Mouse (Mus musculus): ENCODE measurements around the gene Zfp59. TPM values are rescaled to one million over a fixed set of nuclear protein-coding genes. Genes with fewer than 3 reads are reported as not detected.
A peak's percentile ranks its signal among the peaks of the same experiment; 100 is the strongest.
"Not testable (repeated sequence)": the region's sequence is repeated elsewhere in the genome, so short reads cannot be mapped to it uniquely, and the experiment has no call there.

Zfp59 gene
- polyA plus RNA-seq, 1 experiment: 0.39 TPM

DNA sequence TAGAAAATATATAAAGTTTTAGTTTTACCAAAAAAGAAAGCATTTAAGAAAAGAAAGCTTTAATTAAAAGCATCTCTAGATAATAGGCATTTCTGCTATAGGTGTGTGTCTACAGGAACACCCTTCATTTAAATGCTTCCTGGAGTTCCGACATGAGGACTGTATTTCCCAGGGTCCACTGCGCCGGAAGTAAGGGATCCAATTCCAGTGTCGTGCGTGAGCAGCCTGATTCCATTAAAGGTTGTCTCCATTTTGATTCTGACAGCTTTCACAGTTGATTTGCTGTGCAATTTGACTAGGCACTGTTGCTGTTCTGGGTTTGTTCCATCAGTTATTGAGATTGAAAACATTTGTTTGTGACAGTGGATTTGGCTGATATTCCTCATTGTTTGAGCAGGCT lies 35.4 kb upstream of the Zfp59 start:
- H3K4me1 ChIP-seq (ENCODE audit: control insufficient read depth, insufficient read depth, insufficient read length): no peaks in the 10 kb centered on the region; the same call in 1 of the 2 replicates
- DNase-seq (ENCODE audit: low read depth in 1 of 2, low spot score in 2 of 2): no peak
- H3K27ac ChIP-seq (ENCODE audit: insufficient read depth, low read length): no peak overlapping the region
- no peak for TF ChIP-seq CTCF (IDR thresholded peaks at IDR 0.05; ENCODE audit: extremely low read depth, insufficient read depth, insufficient read length, insufficient replicate concordance)
- TF ChIP-seq POLR2A (IDR thresholded peaks at IDR 0.05; ENCODE audit: low read depth, low read length): no peak
- H3K27me3 ChIP-seq (ENCODE audit: control insufficient read depth, insufficient read depth, low read length): no peaks in the 10 kb centered on the region
- H3K36me3 ChIP-seq (ENCODE audit: control insufficient read depth, insufficient read depth, low read length): no peaks in the 10 kb centered on the region
- no peak overlapping the region for H3K4me3 ChIP-seq (ENCODE audit: extremely low read depth, insufficient read depth, insufficient read length)
- 92% methylated on average over 5 of the region's 5 CpGs for WGBS

GRCm38 (mm10) chr7:27804297-27805030 lies 33.9 kb upstream of the Zfp59 start:
- Histone ChIP-seq H3K36me3 (ENCODE audit: control insufficient read depth, insufficient read depth, low read length) (peaks cover 5% of the 10 kb centered on the region), H3K27ac (ENCODE audit: insufficient read depth, low read length) (peak overlapping the region; percentile 56), H3K4me1 (ENCODE audit: control insufficient read depth, insufficient read depth, insufficient read length) (no peaks in the 10 kb centered on the region; the same call in 1 of the 2 replicates), H3K4me3 (ENCODE audit: extremely low read depth, insufficient read depth, insufficient read length) (peak overlapping the region; percentile 84), H3K27me3 (ENCODE audit: control insufficient read depth, insufficient read depth, low read length) (no peaks in the 10 kb centered on the region)
- DNase-seq (ENCODE audit: low read depth in 1 of 2, low spot score in 2 of 2): peak; percentile 28 to 74
- TF ChIP-seq CTCF (IDR thresholded peaks at IDR 0.05; ENCODE audit: extremely low read depth, insufficient read depth, insufficient read length, insufficient replicate concordance): no peak
- TF ChIP-seq POLR2A (IDR thresholded peaks at IDR 0.05; ENCODE audit: low read depth, low read length): peak; percentile 59
- 1% methylated on average over 25 of the region's 25 CpGs for WGBS

GRCm38 (mm10) chr7:27806896-27807295 lies 31.5 kb upstream of the Zfp59 start, which contains the start of gene Zfp626:
Gene Zfp626, plus strand, starts transcription at chr7:27807196.
- not testable (repeated sequence) for H3K4me1 ChIP-seq (ENCODE audit: control insufficient read depth, insufficient read depth, insufficient read length); DNase-seq (ENCODE audit: low read depth in 1 of 2, low spot score in 2 of 2); H3K27ac ChIP-seq (ENCODE audit: insufficient read depth, low read length); H3K4me3 ChIP-seq (ENCODE audit: extremely low read depth, insufficient read depth, insufficient read length); H3K27me3 ChIP-seq (ENCODE audit: control insufficient read depth, insufficient read depth, low read length)
- WGBS: 95% methylated on average over 3 of the region's 3 CpGs
- H3K36me3 ChIP-seq (ENCODE audit: control insufficient read depth, insufficient read depth, low read length): peaks cover 11% of the 10 kb centered on the region

DNA sequence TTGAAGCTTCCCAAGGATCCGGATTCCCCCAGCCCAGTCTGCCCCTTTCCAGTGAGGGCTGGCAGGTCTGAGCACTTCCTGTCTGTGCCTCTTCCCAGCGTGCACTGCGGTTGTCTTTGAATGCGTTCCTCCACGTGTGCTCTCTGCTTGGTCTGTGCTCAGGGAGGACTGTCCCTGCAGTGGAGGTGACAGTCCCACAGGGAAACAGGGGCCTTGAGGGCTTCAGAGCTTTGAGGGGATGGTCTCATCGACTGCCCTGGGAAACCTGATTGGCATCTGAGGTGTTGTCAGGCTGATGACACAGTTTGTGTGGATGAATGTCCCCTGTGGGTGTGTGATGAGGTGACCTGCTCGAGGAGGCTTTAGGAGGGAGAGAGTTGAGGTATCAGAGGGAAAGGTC lies 31.1 kb upstream of the Zfp59 start:
- not testable (repeated sequence) for H3K27ac ChIP-seq (ENCODE audit: insufficient read depth, low read length); H3K4me3 ChIP-seq (ENCODE audit: extremely low read depth, insufficient read depth, insufficient read length); H3K4me1 ChIP-seq (ENCODE audit: control insufficient read depth, insufficient read depth, insufficient read length); DNase-seq (ENCODE audit: low read depth in 1 of 2, low spot score in 2 of 2); H3K27me3 ChIP-seq (ENCODE audit: control insufficient read depth, insufficient read depth, low read length)
- 90% methylated on average over 7 of the region's 7 CpGs for WGBS
- peaks cover 11% of the 10 kb centered on the region for H3K36me3 ChIP-seq (ENCODE audit: control insufficient read depth, insufficient read depth, low read length)

DNA sequence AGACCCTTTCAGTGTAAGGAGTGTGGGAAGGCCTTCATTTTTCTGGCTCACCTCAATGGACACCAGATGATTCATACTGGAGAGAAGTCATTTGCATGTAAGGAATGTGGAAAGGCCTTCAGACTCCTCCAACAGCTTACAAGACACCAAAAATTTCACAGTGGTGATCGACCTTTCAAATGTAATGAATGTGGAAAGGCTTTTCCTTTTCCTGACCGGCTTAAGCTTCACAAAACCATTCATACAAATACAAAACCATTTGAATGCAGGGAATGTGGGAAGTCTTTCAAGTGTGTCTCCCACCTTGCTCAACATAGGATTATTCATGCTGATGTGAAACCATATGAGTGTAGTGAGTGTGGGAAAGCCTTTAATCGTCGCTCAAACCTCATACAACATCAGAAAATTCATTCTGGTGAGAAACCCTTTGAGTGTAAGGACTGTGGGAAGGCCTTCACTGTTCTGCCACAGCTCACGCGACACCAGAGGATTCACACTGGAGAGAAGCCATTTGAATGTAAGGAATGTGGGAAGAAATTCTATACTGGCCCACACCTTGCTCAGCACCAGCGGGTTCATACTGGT lies 19.8 kb upstream of the Zfp59 start:
- TF ChIP-seq POLR2A (IDR thresholded peaks at IDR 0.05; ENCODE audit: low read depth, low read length) (no peak), CTCF (IDR thresholded peaks at IDR 0.05; ENCODE audit: extremely low read depth, insufficient read depth, insufficient read length, insufficient replicate concordance) (no peak)
- Histone ChIP-seq H3K27ac (ENCODE audit: insufficient read depth, low read length) (no peak overlapping the region), H3K4me3 (ENCODE audit: extremely low read depth, insufficient read depth, insufficient read length) (no peak overlapping the region), H3K36me3 (ENCODE audit: control insufficient read depth, insufficient read depth, low read length) (peaks cover 14% of the 10 kb centered on the region), H3K27me3 (ENCODE audit: control insufficient read depth, insufficient read depth, low read length) (no peaks in the 10 kb centered on the region), H3K4me1 (ENCODE audit: control insufficient read depth, insufficient read depth, insufficient read length) (no peaks in the 10 kb centered on the region)
- WGBS: 94% methylated on average over 7 of the region's 7 CpGs
- DNase-seq (ENCODE audit: low read depth in 1 of 2, low spot score in 2 of 2): no peak

DNA sequence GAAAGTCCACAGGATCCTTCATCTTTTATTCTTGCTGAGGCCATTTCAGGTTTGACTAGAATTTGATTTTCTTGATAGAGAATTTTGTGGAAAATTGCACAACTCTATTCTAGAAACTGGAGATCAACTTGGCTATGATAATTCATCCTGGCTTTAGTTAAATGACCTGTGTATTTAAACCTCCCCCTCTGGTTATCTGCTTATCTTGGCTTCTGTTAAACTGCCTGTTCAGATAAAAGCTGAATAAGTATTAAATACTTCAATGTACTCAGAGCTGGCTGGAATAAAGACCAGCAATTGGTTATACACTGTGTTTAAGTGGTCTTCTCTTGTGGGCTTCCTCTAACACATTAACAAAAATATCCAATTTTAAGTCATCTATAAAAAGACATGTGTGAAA lies 15.8 kb upstream of the Zfp59 start:
- TF ChIP-seq POLR2A (IDR thresholded peaks at IDR 0.05; ENCODE audit: low read depth, low read length) (no peak), CTCF (IDR thresholded peaks at IDR 0.05; ENCODE audit: extremely low read depth, insufficient read depth, insufficient read length, insufficient replicate concordance) (no peak)

DNA sequence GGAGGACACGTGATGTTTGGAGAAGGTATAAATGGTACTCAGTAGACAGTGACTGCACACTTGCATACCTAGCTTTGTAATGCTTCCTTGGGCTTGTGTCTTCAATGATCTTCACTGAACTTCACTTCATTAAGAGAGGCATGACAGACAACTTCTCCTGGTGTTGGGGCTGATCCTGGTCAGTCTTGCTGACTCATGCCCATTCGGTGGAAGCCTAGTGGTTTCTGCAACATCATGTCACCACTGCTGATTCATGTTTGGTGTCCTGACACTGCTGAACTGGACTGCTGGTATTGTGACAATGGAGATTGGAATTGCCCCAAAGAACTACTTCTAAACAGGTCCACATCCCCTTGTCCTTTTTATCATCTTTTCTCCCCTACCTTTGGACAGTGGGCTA lies 4.3 kb upstream of the Zfp59 start:
- TF ChIP-seq POLR2A (IDR thresholded peaks at IDR 0.05; ENCODE audit: low read depth, low read length) (no peak), CTCF (IDR thresholded peaks at IDR 0.05; ENCODE audit: extremely low read depth, insufficient read depth, insufficient read length, insufficient replicate concordance) (no peak)
- H3K4me3 ChIP-seq (ENCODE audit: extremely low read depth, insufficient read depth, insufficient read length): no peak overlapping the region

More for the DNA sequence above, 15.8 kb upstream of the Zfp59 start:
- peaks cover 9% of the 10 kb centered on the region for H3K36me3 ChIP-seq (ENCODE audit: control insufficient read depth, insufficient read depth, low read length)
- H3K27me3 ChIP-seq (ENCODE audit: control insufficient read depth, insufficient read depth, low read length): no peaks in the 10 kb centered on the region
- no peak overlapping the region for H3K4me3 ChIP-seq (ENCODE audit: extremely low read depth, insufficient read depth, insufficient read length)
- no peaks in the 10 kb centered on the region for H3K4me1 ChIP-seq (ENCODE audit: control insufficient read depth, insufficient read depth, insufficient read length)
- no peak overlapping the region for H3K27ac ChIP-seq (ENCODE audit: insufficient read depth, low read length)
- DNase-seq (ENCODE audit: low read depth in 1 of 2, low spot score in 2 of 2): no peak

More for the DNA sequence above, 4.3 kb upstream of the Zfp59 start:
- DNase-seq (ENCODE audit: low read depth in 1 of 2, low spot score in 2 of 2): no peak
- H3K27me3 ChIP-seq (ENCODE audit: control insufficient read depth, insufficient read depth, low read length): no peaks in the 10 kb centered on the region
- no peaks in the 10 kb centered on the region; the same call in none of the 2 replicates for H3K4me1 ChIP-seq (ENCODE audit: control insufficient read depth, insufficient read depth, insufficient read length)
- H3K27ac ChIP-seq (ENCODE audit: insufficient read depth, low read length): no peak overlapping the region
- WGBS: 88% methylated on average over 2 of the region's 2 CpGs
- no peaks in the 10 kb centered on the region for H3K36me3 ChIP-seq (ENCODE audit: control insufficient read depth, insufficient read depth, low read length)
